Mouse (Mus musculus) bone marrow, adult 2 months (tissue): ENCODE measurements around the gene Pde1b.

Experiments
- CTCF ChIP-seq: fragments of 200-500 bp; IDR thresholded peaks from 2 replicates; pipeline ENCODE4 v1.5.1; 2011; ENCODE audit warnings: low read length, control low read depth; ENCODE audit not compliant: control insufficient read depth, insufficient read depth
- POLR2A ChIP-seq: fragments of 200-500 bp; IDR thresholded peaks from 2 replicates; pipeline ENCODE4 v1.6.1; 2011; ENCODE audit warnings: low read depth, mild to moderate bottlenecking, control low read depth, low read length, borderline replicate concordance; ENCODE audit not compliant: control insufficient read depth

DNA sequence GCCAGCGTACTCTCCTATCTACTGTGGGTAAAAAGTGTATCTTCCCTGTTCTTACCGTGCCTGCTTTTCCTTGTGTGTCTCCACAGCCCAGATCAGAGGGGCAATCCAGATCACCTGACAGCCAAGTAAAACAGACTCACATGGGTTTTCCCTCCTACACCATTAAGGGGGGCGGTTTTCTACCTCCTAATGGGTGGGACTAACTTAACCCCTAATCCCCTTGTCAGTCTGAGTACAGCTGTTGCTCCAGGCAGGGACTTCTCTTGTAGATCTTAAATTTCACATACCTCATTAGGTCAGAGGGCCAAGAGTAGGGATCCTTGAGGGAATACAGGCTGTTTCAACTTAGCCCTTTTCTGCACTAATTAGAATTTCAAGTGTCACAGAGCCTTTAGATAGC is 4.7 kb upstream of the Pde1b start:
- TF ChIP-seq CTCF (no peak), POLR2A (no peak)
